Mouse (Mus musculus): ENCODE results near the gene Ccdc186.
"Not testable (repeated sequence)": the region's sequence is repeated elsewhere in the genome, so short reads cannot be mapped to it uniquely, and the experiment has no call there.

Gene Ccdc186

GRCm38 (mm10) chr19:56800930-56801655 lies 20.9 kb downstream of the Ccdc186 start:
- DNase-seq: no peak

- DNase-seq: no peak
Measured at GRCm38 (mm10) chr19:56800226-56800625, 21.8 kb downstream of the Ccdc186 start.

GRCm38 (mm10) chr19:56797376-56797775 lies 24.6 kb downstream of the Ccdc186 start:
- DNase-seq: no peak

- no peak for DNase-seq
Measured at GRCm38 (mm10) chr19:56788952-56789351, 33.0 kb downstream of the Ccdc186 start.

GRCm38 (mm10) chr19:56787911-56788310 lies 34.1 kb downstream of the Ccdc186 start:
- no peak for DNase-seq

- DNase-seq: not testable (repeated sequence)
Measured at GRCm38 (mm10) chr19:56778532-56778931, 43.5 kb downstream of the Ccdc186 start.

- no peak for DNase-seq
Measured at GRCm38 (mm10) chr19:56776719-56777382, 45.1 kb downstream of the Ccdc186 start.

GRCm38 (mm10) chr19:56775893-56776718 lies 45.9 kb downstream of the Ccdc186 start:
- DNase-seq: no peak

GRCm38 (mm10) chr19:56774971-56775892 lies 46.8 kb downstream of the Ccdc186 start:
- no peak for DNase-seq

GRCm38 (mm10) chr19:56774408-56774962 lies 47.5 kb downstream of the Ccdc186 start:
- no peak for DNase-seq

- DNase-seq: no peak
Measured at GRCm38 (mm10) chr19:56773393-56773971, 48.5 kb downstream of the Ccdc186 start.

GRCm38 (mm10) chr19:56772158-56772557 lies 49.8 kb downstream of the Ccdc186 start:
- no peak for DNase-seq

GRCm38 (mm10) chr19:56769024-56769423 lies 53.0 kb downstream of the Ccdc186 start:
- DNase-seq: no peak

GRCm38 (mm10) chr19:56762686-56763085 lies 59.3 kb downstream of the Ccdc186 start:
- no peak for DNase-seq

- DNase-seq: no peak
Measured at GRCm38 (mm10) chr19:56761727-56762126, 60.3 kb downstream of the Ccdc186 start.

- DNase-seq: no peak
Measured at GRCm38 (mm10) chr19:56761096-56761495, 60.9 kb downstream of the Ccdc186 start.

GRCm38 (mm10) chr19:56760306-56760940 lies 61.6 kb downstream of the Ccdc186 start:
- no peak for DNase-seq

- no peak for DNase-seq
Measured at GRCm38 (mm10) chr19:56759740-56760139, 62.2 kb downstream of the Ccdc186 start.

GRCm38 (mm10) chr19:56758311-56758710 lies 63.7 kb downstream of the Ccdc186 start:
- no peak for DNase-seq

GRCm38 (mm10) chr19:56756412-56756811 lies 65.6 kb downstream of the Ccdc186 start:
- DNase-seq: no peak

GRCm38 (mm10) chr19:56754456-56754855 lies 67.5 kb downstream of the Ccdc186 start:
- not testable (repeated sequence) for DNase-seq
